ENCODE assay signal across 8 mouse cellular contexts in the genomic region with DNA sequence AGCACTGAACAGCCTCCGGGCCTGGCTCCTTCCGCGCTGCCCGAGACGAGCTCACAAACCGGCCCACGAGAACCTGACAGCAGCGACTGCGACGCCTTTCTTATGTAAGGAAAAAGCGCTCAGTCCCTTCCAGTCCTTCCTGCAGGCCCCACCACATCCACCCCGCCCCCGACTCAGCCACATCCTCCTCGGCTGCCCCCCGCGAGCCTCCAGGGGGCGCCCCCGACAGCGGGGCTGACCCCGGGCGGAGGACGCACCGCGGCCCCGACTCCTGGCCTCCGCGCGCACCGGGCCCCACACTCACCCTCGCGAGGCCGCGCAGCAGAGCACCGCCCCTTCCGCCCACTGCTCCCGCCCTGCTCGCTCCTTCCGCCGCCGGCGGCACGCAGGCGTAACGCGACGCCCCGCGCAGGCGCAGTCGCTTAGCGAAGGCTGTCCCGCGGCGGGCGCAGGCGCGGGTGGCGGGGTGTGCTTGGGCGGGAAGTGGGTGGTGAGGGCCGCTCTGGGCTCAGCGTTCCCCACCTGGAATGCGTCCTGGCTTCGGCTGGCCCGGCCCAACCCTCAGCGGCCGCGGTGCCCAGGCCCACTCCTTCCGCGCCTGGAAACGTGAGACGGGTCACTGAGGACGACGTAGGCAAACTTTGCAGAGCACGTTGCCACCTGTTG. TPM values are rescaled to one million over a fixed set of nuclear protein-coding genes. Genes with fewer than 3 reads are reported as not detected.
DNase-seq lines count a peak whose midpoint lies in the region; ATAC-seq and TF ChIP-seq lines count a peak whose summit lies in the region.

A gene (minus strand): TSS at position 328 of the 666 bp plus-strand sequence.

- WGBS in forebrain, embryonic 13.5 days, result under 1% methylated on average over 64 of the region's 74 CpGs
- WGBS in neural tube, embryonic 15.5 days, result under 1% methylated on average over 72 of the region's 74 CpGs

- peak; percentile 97 for ATAC-seq in forebrain, embryonic 13.5 days
- ATAC-seq in neural tube, embryonic 15.5 days (ENCODE audit: low FRiP score), result peak; percentile 98

- peaks cover 35% of the 10 kb centered on the region for H3K4me1 ChIP-seq in E14TG2a.4 (replicated peaks; ENCODE audit: low read depth, low read length)
- peaks cover 41% of the 10 kb centered on the region for H3K4me1 ChIP-seq in forebrain, embryonic 13.5 days
- peaks cover 23% of the 10 kb centered on the region for H3K4me1 ChIP-seq in neural tube, embryonic 15.5 days

- peak within 1 kb of the TSS; percentile 90 for H3K4me3 ChIP-seq in E14TG2a.4 (replicated peaks; ENCODE audit: low read length)
- peak within 1 kb of the TSS; percentile 67 for H3K4me3 ChIP-seq in forebrain, embryonic 13.5 days
- peak within 1 kb of the TSS; percentile 65 for H3K4me3 ChIP-seq in neural tube, embryonic 15.5 days (replicated peaks)

- H3K4me2 ChIP-seq in forebrain, embryonic 13.5 days, result peak within 1 kb of the TSS; percentile 82
- peak within 1 kb of the TSS; percentile 88 for H3K4me2 ChIP-seq in neural tube, embryonic 15.5 days

- no peaks in the 10 kb centered on the region for H3K9me3 ChIP-seq in E14TG2a.4 (ENCODE audit: low read length)
- no peaks in the 10 kb centered on the region for H3K9me3 ChIP-seq in forebrain, embryonic 13.5 days (replicated peaks)
- no peaks in the 10 kb centered on the region for H3K9me3 ChIP-seq in neural tube, embryonic 15.5 days (replicated peaks)

- H3K9ac ChIP-seq in forebrain, embryonic 13.5 days, result peak within 1 kb of the TSS; percentile 86
- H3K9ac ChIP-seq in neural tube, embryonic 15.5 days (replicated peaks), result peak within 1 kb of the TSS; percentile 86

- DNase-seq in c-Kit-positive CD71-positive TER-119-positive erythroid progenitor cells, embryonic 14.5 days (ENCODE audit: low spot score), result peak; percentile 90
- peak; percentile 99 to 100 for DNase-seq in heart, postnatal 14 days
- DNase-seq in layer of hippocampus, adult 11-12 months (ENCODE audit: low spot score), result peak; percentile 95
- peak; percentile 97 to 98 for DNase-seq in lung, adult 18-20 months
- DNase-seq in testis, postnatal 14 days (ENCODE audit: low spot score), result peak; percentile 98

- no peak for TF ChIP-seq CTCF in E14TG2a.4 (conservative IDR thresholded peaks at IDR 0.05; ENCODE audit: low read length)

- H3K36me3 ChIP-seq in E14TG2a.4 (ENCODE audit: insufficient read depth, low read length), result peaks cover 16% of the 10 kb centered on the region
- H3K36me3 ChIP-seq in forebrain, embryonic 13.5 days (ENCODE audit: poor library complexity, severe bottlenecking), result no peaks in the 10 kb centered on the region
- no peaks in the 10 kb centered on the region for H3K36me3 ChIP-seq in neural tube, embryonic 15.5 days

- intact Hi-C loops in heart, postnatal 14 days (cut with DNase I), result loop anchor here (2.0 to 10.0 kb wide), 8 partner anchors 48 to 1232 kb away; a partner anchor contains a TSS

- H3K27ac ChIP-seq in forebrain, embryonic 13.5 days, result peak within 1 kb of the TSS; percentile 96
- H3K27ac ChIP-seq in neural tube, embryonic 15.5 days (replicated peaks), result peak within 1 kb of the TSS; percentile 97

- H3K27me3 ChIP-seq in E14TG2a.4 (ENCODE audit: insufficient read depth, low read length), result no peaks in the 10 kb centered on the region
- H3K27me3 ChIP-seq in forebrain, embryonic 13.5 days, result no peaks in the 10 kb centered on the region
- H3K27me3 ChIP-seq in neural tube, embryonic 15.5 days (replicated peaks), result no peaks in the 10 kb centered on the region

RNA-seq across cellular contexts. Expression of the gene that starts here (rescaled TPM):
- 20.4 and 23.0 TPM in 2 replicates for polyA plus RNA-seq in forebrain, embryonic 13.5 days (2015; fragmentation: Nextera tagmentation; extraction: Ambion mirVana)
- 10 to 100 TPM; 30.5 to 32.0 TPM for total RNA-seq in heart, postnatal 14 days (2021)
- polyA plus RNA-seq in neural tube, embryonic 15.5 days (2015; fragmentation: Nextera tagmentation; extraction: Ambion mirVana), result 16.2 and 18.5 TPM in 2 replicates

Comparison
In these comparisons a context has a peak if more than half of its experiments do, and no peak if none do; other contexts are left out.
1. Peak in every context shown above with its lines: DNase-seq, ATAC-seq, H3K4me3 ChIP-seq and H3K27ac ChIP-seq.